Mouse (Mus musculus) midbrain, embryonic 12.5 days (tissue): ENCODE measurements at regions not wholly inside any gene's neighbourhood (a gene's known extent, or its start where the extent isn't known, plus 50 kb on each side); places are given as distances from the start of the nearest gene placed in this dataset.
"Not testable (repeated sequence)": the region's sequence is repeated elsewhere in the genome, so short reads cannot be mapped to it uniquely, and the experiment has no call there.

Experiments used
- ATAC-seq: fragments of 200-750 bp; cut with Nextera tagmentation; 2 replicates; pipeline ENCODE4 v1.8.0; 2017; ENCODE audit warnings: low read depth, moderate TSS enrichment, moderate library complexity; ENCODE audit not compliant: low FRiP score
- H3K27ac ChIP-seq: fragments of 300-500 bp; sonication (generic); replicated peaks from 2 replicates; pipeline ENCODE4 v1.5.1; 2016; ENCODE audit warnings: mild to moderate bottlenecking
- H3K27me3 ChIP-seq: fragments of 300-500 bp; sonication (generic); 2 replicates; pipeline ENCODE4 v1.6.1; 2016; ENCODE audit warnings: mild to moderate bottlenecking
- H3K36me3 ChIP-seq: fragments of 300-500 bp; sonication (generic); 2 replicates; pipeline ENCODE4 v1.6.1; 2016
- H3K4me1 ChIP-seq: fragments of 300-500 bp; sonication (generic); 2 replicates; pipeline ENCODE4 v1.6.1; 2016
- H3K4me2 ChIP-seq: fragments of 300-500 bp; sonication (generic); replicated peaks from 2 replicates; pipeline ENCODE4 v1.6.1; 2016; ENCODE audit warnings: mild to moderate bottlenecking, moderate library complexity
- H3K4me3 ChIP-seq: fragments of 300-500 bp; sonication (generic); 2 replicates; pipeline ENCODE4 v1.5.1; 2016; ENCODE audit warnings: mild to moderate bottlenecking
- H3K9ac ChIP-seq: fragments of 300-500 bp; sonication (generic); replicated peaks from 2 replicates; pipeline ENCODE4 v1.6.1; 2016; ENCODE audit warnings: mild to moderate bottlenecking, moderate library complexity
- H3K9me3 ChIP-seq: fragments of 300-500 bp; sonication (generic); 2 replicates; pipeline ENCODE4 v1.6.1; 2016; ENCODE audit warnings: mild to moderate bottlenecking
- WGBS: fragments of 180-500 bp; shearing (Covaris S2); methylation state at CpG from one replicate; pipeline ENCODE4 v1.1.7; 2016; 5-methylcytosine and 5-hydroxymethylcytosine counted together

DNA sequence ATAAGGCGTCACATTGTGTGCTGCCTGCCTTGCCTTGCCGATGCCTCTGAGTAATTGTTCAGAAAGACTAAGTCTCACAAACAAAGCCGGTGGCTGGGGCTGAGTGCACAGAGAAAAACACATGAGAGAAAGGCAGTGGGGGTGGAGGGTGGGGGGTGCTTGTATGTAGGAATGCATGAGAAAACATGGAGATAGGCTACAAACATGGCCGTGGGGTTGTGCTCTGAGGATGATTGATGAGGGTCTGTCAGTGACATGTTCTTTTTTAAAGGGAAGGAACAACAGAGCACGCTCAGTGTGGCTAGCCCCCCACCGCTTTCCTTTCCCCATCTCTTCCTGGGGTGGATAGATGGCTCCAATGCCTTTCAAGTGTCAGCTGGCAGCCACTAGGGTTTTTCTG is 304.8 kb downstream of the Nkx6-1 start:
- H3K27me3 ChIP-seq: peaks cover 50% of the 10 kb centered on the region
- no peak for ATAC-seq

DNA sequence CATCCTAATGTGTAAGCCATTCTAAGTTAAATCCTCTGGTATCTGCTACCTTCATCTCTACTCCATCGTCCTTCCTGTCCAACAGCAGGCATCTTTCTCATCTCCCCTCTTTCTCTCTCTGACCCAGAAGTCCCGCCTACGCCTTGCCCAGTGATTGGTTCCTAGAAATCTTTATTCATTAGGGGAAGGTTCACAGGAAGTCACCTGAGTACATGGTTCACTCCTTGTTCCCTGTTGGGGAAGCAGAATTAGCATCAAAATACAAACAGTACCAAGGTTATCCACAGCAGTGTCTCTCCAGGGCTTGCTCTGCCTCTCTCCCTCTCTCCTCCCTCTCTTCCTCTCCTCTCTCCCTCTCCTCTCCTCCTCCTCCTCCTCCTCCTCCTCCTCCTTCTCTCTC is 319.4 kb downstream of the Nkx6-1 start:
- WGBS: 88% methylated on average over 3 of the region's 3 CpGs
- H3K27me3 ChIP-seq: no peaks in the 10 kb centered on the region
- H3K9me3 ChIP-seq: no peaks in the 10 kb centered on the region; the same call in 1 of the 2 replicates
- H3K4me3 ChIP-seq: no peak overlapping the region
- no peak overlapping the region for H3K9ac ChIP-seq
- no peak for ATAC-seq
- H3K4me1 ChIP-seq: no peaks in the 10 kb centered on the region
- H3K27ac ChIP-seq: no peak overlapping the region
- H3K36me3 ChIP-seq: no peaks in the 10 kb centered on the region
- H3K4me2 ChIP-seq: no peak overlapping the region

More for the DNA sequence above, 304.8 kb downstream of the Nkx6-1 start:
- Histone ChIP-seq H3K9me3 (no peaks in the 10 kb centered on the region), H3K4me1 (0 out of 2 replicates have a peak, but pooled peaks cover 4% of the 10 kb centered on the region), H3K27ac (no peak overlapping the region), H3K4me2 (no peak overlapping the region), H3K9ac (no peak overlapping the region), H3K4me3 (no peak overlapping the region), H3K36me3 (no peaks in the 10 kb centered on the region)
- 36% methylated on average over 6 of the region's 6 CpGs for WGBS

DNA sequence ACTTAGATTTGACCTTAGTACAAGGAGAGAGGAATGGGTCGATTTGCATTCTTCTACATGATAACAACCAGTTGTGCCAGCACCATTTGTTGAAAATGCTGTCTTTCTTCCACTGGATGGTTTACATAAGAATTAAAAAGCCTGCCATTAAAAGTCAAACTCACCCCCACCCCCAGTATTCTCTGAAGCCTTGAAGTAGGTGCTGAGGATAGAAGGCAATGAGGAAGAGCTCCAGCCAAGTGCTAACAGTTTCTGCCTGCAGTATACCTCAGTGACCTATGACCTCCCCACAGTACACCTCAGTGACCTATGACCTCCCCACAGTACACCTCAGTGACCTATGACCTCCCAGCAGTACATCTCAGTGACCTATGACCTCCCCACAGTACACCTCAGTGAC is 328.4 kb downstream of the Nkx6-1 start:
- ATAC-seq, H3K27me3 ChIP-seq, H3K4me2 ChIP-seq, H3K4me1 ChIP-seq, H3K9me3 ChIP-seq, H3K9ac ChIP-seq, H3K36me3 ChIP-seq, H3K27ac ChIP-seq, H3K4me3 ChIP-seq: not testable (repeated sequence)
- 83% methylated on average over 1 of the region's 1 CpGs for WGBS

DNA sequence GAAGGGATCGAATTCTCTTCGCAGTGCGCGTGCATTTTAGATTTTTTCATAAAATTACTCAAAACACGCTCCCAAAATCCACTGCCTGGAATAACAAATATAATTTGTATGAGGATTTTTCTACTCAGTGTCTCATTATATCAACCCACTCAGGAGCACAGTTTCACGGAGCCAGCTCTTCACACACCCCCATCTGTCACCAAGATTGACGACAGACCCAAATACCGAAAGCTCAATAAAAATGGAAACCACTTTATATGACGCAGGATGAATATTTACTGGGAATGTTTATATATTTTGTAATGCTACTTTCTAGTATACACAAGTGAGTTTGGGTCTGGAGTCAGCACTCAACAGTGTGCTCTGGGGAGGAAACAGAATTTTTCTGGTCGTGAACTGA is 333.0 kb downstream of the Nkx6-1 start:
- 91% methylated on average over 10 of the region's 10 CpGs for WGBS
- ATAC-seq: no peak
- peaks cover 40% of the 10 kb centered on the region for H3K27me3 ChIP-seq
- H3K27ac ChIP-seq: no peak overlapping the region
- H3K9me3 ChIP-seq: no peaks in the 10 kb centered on the region
- H3K4me1 ChIP-seq: no peaks in the 10 kb centered on the region
- H3K4me3 ChIP-seq: no peak overlapping the region
- H3K4me2 ChIP-seq: no peak overlapping the region
- H3K9ac ChIP-seq: no peak overlapping the region
- H3K36me3 ChIP-seq: no peaks in the 10 kb centered on the region

DNA sequence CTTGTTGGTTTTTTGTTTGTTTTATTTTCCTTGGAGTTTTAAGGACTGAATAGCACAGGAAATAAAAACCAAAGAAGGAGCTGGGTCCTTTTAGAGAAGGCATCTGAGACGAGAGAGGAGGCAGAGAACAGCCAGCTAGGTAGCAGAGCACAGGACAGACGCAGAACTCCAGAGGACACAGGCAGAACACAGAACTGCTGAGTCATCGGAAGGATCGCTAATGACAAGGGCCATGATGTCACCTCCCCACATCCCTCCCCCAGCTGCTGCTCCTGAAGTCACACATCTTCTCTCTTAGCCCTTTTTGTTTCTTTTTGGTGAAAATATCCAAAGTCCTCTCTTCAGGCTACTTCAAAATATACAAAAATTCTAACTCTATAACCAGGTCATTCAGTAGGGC is 338.7 kb downstream of the Nkx6-1 start:
- Histone ChIP-seq H3K27ac (no peak overlapping the region), H3K9me3 (no peaks in the 10 kb centered on the region), H3K4me3 (no peak overlapping the region), H3K4me2 (no peak overlapping the region), H3K36me3 (no peaks in the 10 kb centered on the region), H3K9ac (no peak overlapping the region), H3K4me1 (peaks cover 7% of the 10 kb centered on the region), H3K27me3 (peaks cover 81% of the 10 kb centered on the region)
- no peak for ATAC-seq
- WGBS: 77% methylated on average over 4 of the region's 4 CpGs

DNA sequence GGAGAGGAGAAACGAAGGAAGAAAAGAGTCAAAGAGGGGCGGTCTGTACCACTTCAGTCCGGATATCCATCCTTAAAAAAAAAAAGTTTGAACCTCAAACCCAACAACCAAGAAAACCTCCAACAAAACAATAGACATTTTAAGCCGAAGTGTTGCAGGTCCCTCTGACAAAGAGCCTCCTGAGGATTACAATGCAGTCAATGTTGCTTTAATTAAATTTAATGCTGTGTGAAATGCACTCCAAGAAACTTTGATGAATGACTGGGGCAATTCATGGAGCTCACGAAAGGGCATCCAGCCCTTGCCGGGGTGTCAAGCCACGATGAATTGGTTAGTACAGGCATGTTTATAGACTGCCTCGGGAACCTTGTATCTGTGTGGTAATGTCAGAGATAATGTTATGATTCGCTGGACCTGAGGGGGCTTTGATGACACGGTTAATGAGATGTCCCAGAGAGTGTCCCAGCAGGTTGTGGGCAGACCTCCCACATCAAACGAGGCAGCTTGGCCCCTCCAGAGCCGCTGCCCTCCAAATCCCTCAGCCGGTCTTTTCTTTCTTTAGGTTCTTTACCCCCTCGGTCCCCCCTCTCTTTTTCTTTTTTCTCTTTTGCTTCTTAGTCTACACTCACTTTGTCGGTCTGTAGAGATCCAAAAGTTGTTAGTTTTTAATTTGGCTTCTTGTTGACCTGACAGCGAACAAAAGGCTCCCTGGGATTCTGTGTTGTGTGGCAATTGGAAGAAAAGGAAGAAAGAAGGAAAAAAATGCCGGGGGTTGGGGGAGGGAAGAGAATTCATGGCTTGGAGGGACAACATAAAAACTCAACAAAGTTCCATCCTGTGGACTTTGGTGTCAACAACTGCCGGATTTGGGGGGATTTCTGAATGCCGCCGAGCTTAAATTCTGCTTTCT is 341.5 kb downstream of the Nkx6-1 start:
- H3K27ac ChIP-seq: no peak overlapping the region
- H3K4me3 ChIP-seq: no peak overlapping the region
- H3K4me2 ChIP-seq: peak overlapping the region; percentile 35
- peaks cover 77% of the 10 kb centered on the region for H3K27me3 ChIP-seq
- under 1% methylated on average over 20 of the region's 20 CpGs for WGBS
- no peaks in the 10 kb centered on the region for H3K36me3 ChIP-seq
- H3K4me1 ChIP-seq: peaks cover 7% of the 10 kb centered on the region
- peak; percentile 54 for ATAC-seq
- H3K9me3 ChIP-seq: no peaks in the 10 kb centered on the region
- H3K9ac ChIP-seq: no peak overlapping the region

DNA sequence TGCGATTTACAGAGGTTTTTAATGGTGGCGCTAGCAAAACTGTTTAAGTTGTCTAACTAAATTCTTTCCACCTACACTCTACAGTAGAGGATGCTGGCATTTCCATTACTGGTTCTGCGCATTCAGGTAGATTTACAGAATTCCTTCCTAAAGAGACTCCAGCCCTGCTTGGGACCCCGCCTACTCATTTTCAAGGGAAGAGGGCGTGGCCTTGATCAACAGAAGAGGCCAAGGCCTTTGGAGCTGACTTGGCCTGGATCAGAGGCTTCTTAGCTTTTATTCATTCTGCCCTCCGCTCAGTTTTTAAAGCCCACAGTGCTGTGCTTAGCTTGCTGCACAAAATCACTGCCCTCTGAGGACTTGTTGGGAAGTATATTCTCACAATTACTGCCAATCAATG is 364.8 kb downstream of the Nkx6-1 start:
- WGBS: 85% methylated on average over 6 of the region's 6 CpGs
- Histone ChIP-seq H3K9ac (no peak overlapping the region), H3K9me3 (no peaks in the 10 kb centered on the region), H3K27me3 (peaks cover 8% of the 10 kb centered on the region), H3K4me3 (no peak overlapping the region), H3K4me2 (no peak overlapping the region), H3K4me1 (no peaks in the 10 kb centered on the region), H3K36me3 (no peaks in the 10 kb centered on the region), H3K27ac (no peak overlapping the region)
- no peak for ATAC-seq

DNA sequence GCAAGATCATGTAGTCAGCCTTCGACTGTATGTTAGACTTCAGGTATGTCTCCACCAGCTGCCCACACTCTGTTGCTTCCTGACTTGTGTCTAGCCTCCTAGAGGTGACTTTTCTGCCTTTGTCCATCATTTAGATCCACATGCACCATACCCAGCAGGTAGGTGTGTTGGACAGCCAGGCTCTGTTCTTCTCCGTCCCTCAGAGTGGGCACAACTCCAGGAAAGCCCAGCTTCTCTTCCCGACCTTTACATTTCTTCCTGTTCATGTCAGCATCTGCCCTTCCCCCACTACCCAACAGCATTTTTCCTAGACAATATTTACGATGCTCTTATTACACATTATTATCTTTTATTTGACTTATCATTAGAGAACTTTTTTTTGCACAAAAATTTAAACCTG is 366.4 kb downstream of the Nkx6-1 start:
- Histone ChIP-seq H3K4me2 (no peak overlapping the region), H3K4me1 (no peaks in the 10 kb centered on the region), H3K36me3 (no peaks in the 10 kb centered on the region), H3K27me3 (peaks cover 8% of the 10 kb centered on the region), H3K4me3 (no peak overlapping the region), H3K9ac (no peak overlapping the region), H3K27ac (no peak overlapping the region), H3K9me3 (no peaks in the 10 kb centered on the region)
- 80% methylated on average over 4 of the region's 4 CpGs for WGBS
- ATAC-seq: no peak

DNA sequence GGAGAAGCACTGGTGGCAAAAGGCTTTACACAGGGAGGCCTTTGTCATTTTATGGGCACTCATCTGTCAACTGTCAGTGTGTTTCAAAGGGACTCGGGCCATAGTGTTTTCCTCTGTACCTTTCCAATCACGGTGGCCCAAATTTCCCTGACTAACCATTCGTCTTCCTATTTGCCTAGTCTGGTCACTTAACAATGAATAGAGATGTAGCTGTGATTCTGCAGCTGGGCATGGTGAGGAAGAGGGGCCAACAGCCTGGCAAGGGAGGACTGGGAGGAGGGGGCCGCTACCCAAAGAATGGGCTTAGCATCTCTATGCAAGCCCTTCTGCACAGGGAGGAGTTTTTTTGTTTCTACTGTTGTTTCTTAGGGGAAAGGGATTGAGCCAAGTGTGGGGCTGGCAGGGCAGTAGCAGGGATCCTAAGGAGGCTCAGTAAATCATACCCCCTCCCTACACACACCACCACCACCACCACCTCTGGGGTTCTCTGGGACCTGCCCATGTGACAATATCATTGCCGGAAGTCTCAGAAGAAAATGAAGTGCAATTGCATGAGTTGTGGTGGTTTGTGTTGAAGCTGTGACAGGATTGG is 367.2 kb downstream of the Nkx6-1 start:
- Histone ChIP-seq H3K27ac (no peak overlapping the region), H3K4me2 (no peak overlapping the region), H3K4me1 (no peaks in the 10 kb centered on the region), H3K27me3 (peaks cover 8% of the 10 kb centered on the region), H3K9me3 (no peaks in the 10 kb centered on the region), H3K4me3 (no peak overlapping the region), H3K36me3 (no peaks in the 10 kb centered on the region), H3K9ac (no peak overlapping the region)
- 57% methylated on average over 5 of the region's 5 CpGs for WGBS
- ATAC-seq: no peak

DNA sequence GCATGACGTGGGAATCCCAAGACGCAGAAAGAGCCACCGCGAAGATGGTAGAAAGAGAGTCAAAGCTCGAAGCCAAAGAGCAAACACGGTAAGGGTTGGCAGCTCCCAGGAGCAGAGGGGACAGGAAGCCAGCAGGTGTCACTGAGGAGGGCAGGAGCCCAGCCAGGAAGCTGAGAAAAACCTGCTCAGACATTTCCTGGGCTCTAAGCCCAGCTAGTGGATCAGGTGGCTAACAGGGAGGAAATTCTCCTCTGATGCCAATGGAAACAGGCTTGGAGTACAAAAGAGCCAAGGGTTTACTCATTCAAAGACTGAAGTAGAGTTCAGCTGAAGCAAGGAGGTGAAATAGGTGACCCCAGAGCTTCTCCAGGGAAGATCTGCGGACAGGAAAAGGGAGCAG is 368.9 kb downstream of the Nkx6-1 start:
- H3K4me1 ChIP-seq: no peaks in the 10 kb centered on the region
- no peaks in the 10 kb centered on the region for H3K36me3 ChIP-seq
- WGBS: 77% methylated on average over 7 of the region's 7 CpGs
- no peak overlapping the region for H3K4me2 ChIP-seq
- peaks cover 8% of the 10 kb centered on the region for H3K27me3 ChIP-seq
- ATAC-seq: no peak
- no peak overlapping the region for H3K27ac ChIP-seq
- no peak overlapping the region for H3K9ac ChIP-seq
- H3K9me3 ChIP-seq: no peaks in the 10 kb centered on the region
- no peak overlapping the region for H3K4me3 ChIP-seq

DNA sequence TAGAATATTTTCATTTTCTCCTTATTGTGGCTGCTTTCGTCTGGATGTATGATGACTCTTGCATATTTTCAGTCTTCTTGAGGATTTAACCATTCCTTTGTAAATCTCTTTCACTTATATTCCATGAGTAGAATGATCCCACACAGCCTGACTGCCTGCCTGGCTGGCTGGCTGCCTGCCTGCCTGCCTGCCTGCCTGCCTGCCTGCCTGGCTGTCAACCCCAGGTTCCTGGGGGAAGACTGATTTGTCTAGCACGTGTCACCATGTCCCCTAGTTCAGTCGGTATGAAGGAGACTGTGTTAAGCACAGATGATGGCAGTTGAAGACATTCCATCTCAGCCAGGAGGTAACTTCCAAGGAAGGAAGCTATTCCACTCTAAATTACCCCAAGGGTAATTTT is 370.8 kb downstream of the Nkx6-1 start:
- no peak for ATAC-seq
- H3K9ac ChIP-seq: no peak overlapping the region
- no peaks in the 10 kb centered on the region for H3K36me3 ChIP-seq
- H3K4me1 ChIP-seq: no peaks in the 10 kb centered on the region
- WGBS: 71% methylated on average over 3 of the region's 3 CpGs
- H3K27me3 ChIP-seq: peaks cover 8% of the 10 kb centered on the region
- no peaks in the 10 kb centered on the region for H3K9me3 ChIP-seq
- no peak overlapping the region for H3K27ac ChIP-seq
- H3K4me2 ChIP-seq: no peak overlapping the region
- H3K4me3 ChIP-seq: no peak overlapping the region

DNA sequence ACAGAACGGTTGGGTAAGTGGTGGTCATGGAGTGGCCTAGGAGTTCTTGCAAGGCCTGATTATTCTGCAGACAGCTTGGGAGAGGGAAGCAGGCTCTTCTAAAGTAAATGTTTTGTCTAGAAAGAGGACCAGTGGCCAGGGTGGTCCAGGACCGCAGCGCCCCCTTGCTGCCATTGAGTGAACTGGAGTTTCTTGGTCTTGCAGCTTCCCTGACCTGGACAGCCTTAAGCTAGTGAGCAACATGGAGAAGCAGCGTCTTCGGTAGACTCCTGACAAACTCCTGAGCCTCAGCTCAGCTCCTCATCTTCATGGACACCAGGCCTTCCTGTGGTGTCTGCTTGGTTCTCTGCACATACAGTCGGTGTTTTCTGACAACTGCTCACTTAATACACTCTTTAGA is 376.4 kb downstream of the Nkx6-1 start:
- H3K4me1 ChIP-seq: no peaks in the 10 kb centered on the region
- ATAC-seq: no peak
- WGBS: 55% methylated on average over 6 of the region's 6 CpGs

More for the DNA sequence above, 376.4 kb downstream of the Nkx6-1 start:
- Histone ChIP-seq H3K9me3 (no peaks in the 10 kb centered on the region), H3K27me3 (no peaks in the 10 kb centered on the region), H3K4me3 (no peak overlapping the region), H3K4me2 (no peak overlapping the region), H3K9ac (no peak overlapping the region), H3K36me3 (no peaks in the 10 kb centered on the region), H3K27ac (no peak overlapping the region)
